Mouse (Mus musculus): ENCODE measurements around the gene Pear1. TPM values are rescaled to one million over a fixed set of nuclear protein-coding genes. Genes with fewer than 3 reads are reported as not detected.
"Not testable (repeated sequence)": the region's sequence is repeated elsewhere in the genome, so short reads cannot be mapped to it uniquely, and the experiment has no call there.

The Pear1 gene
- polyA plus RNA-seq (2012; rRNA removed) = 9.9 and 10.2 TPM in 2 replicates

DNA sequence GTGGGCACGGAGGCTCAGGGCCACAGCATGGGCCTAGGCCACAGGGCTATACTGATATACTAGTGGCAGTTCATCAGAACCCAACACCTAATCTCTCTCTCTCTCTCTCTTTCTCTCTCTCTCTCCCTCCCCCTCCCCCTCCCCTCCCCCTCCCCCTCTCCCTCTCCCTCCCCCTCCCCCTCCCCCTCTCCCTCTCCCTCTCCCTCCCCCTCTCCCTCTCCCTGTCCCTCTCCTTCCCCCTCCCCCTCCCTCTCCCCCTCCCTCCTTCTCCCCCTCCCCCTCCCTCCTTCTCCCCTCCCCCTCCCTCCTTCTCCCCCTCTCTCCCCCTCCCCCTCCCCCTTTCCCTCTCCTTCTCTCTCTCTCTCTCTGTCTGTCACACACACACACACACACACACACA lies at the start of gene Pear1:
Gene Pear1 (minus strand): TSS at position 101 of the 400 bp plus-strand sequence.
- DNase-seq (ENCODE audit: extremely low spot score in 1 of 2, low spot score in 1 of 2) = not testable (repeated sequence)

DNA sequence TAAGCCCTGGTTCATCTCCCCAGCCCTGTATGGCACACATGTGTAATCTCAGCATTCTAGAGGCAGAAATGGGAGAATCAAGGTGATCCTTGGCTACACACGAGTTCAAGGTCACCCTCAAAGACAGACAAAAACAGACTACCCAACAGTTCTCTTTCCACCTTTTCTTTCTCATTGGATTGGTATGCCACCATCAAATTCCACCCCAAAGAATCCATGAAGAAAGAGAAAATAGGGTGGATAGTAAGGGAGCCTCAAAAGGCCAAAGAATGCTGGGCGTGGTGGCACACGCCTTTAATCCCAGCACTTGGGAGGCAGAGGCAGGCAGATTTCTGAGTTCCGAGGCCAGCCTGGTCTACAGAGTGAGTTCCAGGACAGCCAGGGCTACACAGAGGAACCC lies 40.0 kb upstream of the Pear1 start:
- DNase-seq (ENCODE audit: extremely low spot score in 1 of 2, low spot score in 1 of 2) = not testable (repeated sequence)

DNA sequence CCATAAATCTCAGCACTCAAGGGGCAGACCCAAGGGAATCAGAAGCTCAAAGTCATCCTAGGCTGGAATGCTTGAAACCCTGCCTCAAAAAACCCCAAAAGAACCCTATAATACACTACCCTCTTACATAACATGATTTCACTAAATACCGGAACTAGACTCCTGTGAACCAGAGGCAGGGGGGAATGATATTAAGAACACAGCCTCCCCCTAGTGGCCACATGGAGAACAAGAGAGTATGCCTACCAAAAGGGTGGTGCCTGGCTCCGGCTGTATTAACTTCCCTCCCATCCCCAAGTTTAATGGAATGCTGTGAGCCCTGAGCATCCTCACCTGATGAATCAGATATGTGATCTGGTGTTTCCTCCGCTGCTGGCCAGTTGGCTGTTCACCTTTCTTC lies 35.7 kb upstream of the Pear1 start:
- DNase-seq (ENCODE audit: extremely low spot score in 1 of 2, low spot score in 1 of 2) = peak; percentile 64 to 85

DNA sequence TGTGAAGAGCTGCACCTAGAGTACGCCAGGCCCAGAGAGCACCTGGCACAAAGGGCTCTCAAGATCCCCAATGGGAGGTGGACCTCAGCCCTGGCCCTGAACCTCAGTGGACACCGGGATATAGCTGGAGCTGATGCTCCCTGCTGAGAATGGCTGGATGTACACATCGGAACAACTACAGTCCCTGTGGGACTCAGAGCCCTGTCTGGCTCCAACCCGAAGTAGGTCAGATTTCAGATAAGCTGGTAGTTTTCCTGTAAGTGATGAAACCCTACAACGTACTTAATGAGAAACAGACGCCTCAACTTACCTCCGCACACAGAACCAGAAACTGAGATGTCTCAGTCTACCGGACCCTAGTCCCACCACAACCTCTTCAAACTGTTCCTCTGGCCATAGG lies 33.6 kb upstream of the Pear1 start:
- DNase-seq (ENCODE audit: extremely low spot score in 1 of 2, low spot score in 1 of 2) = no peak

DNA sequence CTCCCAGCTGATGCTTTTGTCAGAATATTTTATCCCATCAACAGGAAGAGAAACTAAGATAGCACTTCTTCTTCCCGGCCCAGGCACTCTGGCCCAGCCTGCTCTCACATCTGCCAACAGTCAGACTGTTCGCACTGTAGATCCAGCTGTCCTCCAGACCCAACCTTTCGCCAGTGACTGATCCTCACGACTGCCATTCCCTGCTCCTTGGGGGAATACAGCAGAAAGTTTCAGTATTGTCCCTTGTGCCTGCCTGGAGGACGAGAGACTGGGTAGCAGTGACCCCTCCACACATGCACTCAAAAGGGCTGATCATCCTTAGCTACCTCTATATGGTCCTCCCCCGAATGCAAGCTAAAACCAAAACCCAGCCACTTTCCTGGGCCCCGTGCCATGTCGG lies 31.8 kb upstream of the Pear1 start:
- DNase-seq (ENCODE audit: extremely low spot score in 1 of 2, low spot score in 1 of 2) = no peak

DNA sequence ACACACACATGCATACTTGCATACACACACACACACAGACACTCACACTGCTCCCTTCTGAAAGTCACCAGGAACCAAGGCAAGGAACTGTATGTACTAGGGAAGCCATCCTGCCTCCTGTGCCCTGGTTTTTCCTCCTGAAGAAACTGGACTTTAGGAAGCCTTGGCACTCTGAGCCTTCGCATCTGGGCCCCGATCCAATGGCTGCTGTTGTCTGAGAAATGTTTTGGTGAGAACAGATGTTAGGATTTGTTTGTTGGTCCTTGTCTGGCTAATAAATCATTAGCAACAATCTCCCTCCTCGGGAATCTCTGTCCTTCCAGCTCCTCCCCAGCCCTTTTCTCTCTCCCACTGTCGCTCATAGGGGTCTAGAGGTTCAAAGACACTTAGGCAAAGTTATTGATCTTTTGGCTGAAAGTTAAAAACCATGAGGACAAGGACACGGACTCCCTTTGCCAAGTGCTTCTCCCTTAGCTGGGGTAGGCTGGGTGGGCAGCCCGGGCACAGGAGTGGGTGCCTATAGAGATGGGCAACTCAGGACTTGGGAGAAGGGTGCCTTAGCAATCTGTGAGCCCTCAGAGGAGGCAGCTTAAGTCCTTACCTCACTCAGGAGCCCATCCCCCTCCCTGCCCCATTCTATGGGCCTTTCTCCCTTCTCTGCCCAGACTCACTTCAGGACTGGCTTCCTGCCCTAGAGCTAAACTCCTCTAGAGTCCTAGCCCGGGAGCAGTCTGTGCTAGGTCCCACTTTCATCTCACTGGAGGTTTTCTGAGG lies 30.9 kb upstream of the Pear1 start:
- DNase-seq (ENCODE audit: extremely low spot score in 1 of 2, low spot score in 1 of 2) = no peak

DNA sequence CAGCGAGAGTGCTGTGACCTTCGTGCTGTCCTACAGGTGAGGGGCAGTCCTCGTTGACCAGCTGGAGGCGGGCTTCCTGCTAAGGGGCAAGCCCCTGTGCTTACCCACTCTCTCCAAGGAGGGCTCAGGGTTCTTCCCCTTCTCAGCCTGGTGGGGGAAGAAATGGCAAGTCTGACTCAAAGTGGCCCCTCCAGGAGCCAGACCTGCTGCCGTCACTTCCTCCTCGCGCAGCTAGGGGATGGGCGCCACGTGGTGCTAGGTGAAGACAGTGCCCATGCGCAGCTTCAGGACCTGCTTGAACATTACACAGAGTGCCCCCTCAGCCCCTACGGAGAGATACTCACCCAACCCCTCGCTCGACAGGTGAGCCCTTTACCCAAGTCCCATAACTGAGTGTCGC lies 25.0 kb upstream of the Pear1 start:
- DNase-seq (ENCODE audit: extremely low spot score in 1 of 2, low spot score in 1 of 2) = no peak

DNA sequence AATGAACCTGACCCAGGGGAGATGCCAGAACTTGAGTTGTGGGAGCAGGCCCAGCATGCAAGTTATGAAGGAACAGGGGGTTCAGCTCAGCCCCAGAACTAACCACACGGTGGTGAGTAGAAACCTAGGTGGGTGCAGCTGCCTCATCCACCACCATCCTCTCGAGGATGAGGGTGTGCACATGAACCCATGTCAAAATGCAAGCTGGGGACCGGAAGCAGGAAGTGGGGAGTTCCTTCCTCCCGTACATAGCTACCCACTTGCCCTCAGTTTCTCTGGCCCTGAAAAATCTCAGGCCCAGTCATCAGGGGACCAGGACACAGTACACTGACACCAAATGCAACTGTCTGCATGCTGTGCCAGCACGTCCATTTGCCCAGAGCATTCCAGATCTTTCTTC lies 23.6 kb upstream of the Pear1 start:
- DNase-seq (ENCODE audit: extremely low spot score in 1 of 2, low spot score in 1 of 2) = no peak

DNA sequence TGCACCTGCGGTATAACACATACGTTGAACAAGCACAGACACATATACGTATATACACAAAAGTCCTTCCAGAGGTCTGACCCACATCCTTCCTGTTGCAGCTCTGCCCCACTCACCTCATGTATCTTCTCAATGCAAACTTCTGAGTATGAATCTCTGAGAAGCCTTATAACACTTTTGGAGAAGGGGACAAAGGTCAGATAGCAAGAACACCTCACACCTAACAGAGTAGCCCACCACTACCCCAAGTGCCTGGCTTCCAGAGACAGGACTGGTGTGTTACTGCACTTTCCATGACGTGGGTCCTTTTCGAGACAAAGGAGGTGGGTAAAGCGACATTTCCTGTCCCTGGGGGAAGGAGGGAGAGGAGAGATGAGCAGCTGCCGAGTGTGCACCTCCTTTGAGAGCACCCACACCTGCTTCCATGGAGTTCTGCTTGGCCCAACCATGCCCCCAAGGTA lies 22.6 kb upstream of the Pear1 start, which contains the start of gene Sh2d2a:
Gene Sh2d2a (plus strand): TSS at position 106 of the 461 bp plus-strand sequence.
- DNase-seq (ENCODE audit: extremely low spot score in 1 of 2, low spot score in 1 of 2) = no peak

DNA sequence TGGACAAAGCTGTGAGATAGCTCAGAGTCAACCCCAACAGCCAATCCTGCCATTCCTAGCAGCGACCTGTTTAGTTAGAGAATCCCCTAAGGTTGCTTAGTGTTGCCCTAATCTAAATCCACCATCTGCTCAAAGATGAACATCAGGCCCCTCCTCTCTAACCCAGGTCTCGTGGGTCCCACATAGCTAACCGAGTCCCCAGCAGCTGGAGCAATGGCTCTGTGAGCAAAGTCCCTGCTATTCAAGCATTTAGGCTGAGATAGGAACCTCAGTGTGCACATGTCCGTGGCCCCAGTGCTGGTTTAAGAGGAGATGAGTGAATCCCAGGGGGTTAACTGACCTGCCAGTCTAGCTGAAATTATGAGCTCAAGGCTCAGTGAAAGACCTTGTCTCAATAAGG lies 22.1 kb upstream of the Pear1 start:
- no peak for DNase-seq (ENCODE audit: extremely low spot score in 1 of 2, low spot score in 1 of 2)

DNA sequence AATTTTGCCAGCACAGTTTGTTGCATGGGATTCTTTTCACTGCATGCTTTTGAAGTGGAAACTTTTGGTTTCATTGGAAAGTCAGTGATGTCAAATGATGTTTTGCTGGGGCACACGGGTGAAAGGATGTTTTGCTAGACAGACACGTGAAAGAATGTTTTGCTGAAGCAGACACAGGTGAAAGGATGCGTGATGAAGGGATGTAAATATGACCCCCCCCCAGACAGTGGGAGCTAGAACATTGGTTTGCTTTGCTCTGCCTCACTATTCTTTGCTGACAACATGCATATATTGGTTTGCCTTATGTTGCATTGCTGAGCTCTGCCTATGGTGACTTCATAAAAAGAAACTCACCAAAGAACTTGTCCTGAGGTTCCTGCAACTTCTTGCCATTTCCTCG lies 20.9 kb upstream of the Pear1 start:
- DNase-seq (ENCODE audit: extremely low spot score in 1 of 2, low spot score in 1 of 2) = no peak

DNA sequence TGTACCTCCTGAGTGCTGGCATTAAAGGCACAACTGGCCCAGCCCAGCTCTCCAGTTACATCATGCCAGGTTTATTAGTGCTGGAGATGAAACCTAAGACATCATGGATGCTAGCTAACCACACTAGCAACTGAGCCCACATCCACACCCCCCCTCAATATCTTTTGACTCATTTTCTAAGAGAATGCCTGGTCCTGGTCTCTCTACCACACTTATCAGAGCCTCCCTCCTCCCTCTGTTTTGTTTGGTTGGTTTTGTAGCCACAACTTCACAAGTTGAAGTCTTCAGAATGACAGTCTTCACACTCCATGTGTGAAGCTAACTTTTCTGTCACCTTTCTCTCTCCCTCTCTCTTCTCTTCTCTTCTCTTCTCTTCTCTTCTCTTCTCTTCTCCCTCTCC lies 16.8 kb upstream of the Pear1 start:
- DNase-seq (ENCODE audit: extremely low spot score in 1 of 2, low spot score in 1 of 2) = no peak

DNA sequence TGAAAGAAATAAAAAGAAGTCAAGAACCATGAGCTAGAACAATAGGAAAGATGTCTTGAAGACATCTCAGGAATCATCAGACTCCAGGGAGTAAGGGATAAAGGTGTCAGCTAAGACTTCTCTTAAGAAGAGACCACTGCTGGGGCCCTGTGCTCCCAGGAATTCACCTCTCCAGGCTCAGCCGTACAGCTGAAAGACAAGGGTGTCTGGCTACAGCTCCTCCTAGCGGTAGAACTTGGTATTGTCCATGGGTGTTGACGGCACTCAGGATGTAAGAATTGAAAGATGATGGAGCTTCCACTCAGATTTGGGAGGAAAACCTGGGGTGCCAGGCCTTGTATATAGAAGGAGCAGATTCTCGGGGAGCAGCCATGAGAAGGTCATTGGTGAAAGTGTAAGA lies 14.5 kb upstream of the Pear1 start:
- peak in 1 of 2 experiments; percentile 88 for DNase-seq (ENCODE audit: extremely low spot score in 1 of 2, low spot score in 1 of 2)

DNA sequence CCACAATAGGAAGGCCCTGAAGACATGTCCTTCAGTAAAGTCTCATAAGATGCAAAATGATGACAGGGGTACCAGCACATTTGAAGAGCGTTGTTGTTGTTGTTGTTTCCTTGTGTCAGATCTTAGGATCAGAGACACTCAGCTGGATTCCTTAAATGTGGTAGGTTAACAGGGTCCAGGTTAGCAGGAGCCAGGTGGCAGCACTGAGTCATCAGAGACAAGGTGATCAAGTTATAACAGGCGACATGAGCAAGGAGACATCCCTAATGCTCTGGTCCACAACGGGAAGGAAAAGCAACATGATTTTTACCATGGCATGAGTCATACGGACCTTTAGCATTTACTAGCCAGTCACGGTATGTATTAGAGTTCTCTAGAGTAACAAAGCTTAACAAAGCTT lies 9.4 kb upstream of the Pear1 start:
- no peak for DNase-seq (ENCODE audit: extremely low spot score in 1 of 2, low spot score in 1 of 2)

DNA sequence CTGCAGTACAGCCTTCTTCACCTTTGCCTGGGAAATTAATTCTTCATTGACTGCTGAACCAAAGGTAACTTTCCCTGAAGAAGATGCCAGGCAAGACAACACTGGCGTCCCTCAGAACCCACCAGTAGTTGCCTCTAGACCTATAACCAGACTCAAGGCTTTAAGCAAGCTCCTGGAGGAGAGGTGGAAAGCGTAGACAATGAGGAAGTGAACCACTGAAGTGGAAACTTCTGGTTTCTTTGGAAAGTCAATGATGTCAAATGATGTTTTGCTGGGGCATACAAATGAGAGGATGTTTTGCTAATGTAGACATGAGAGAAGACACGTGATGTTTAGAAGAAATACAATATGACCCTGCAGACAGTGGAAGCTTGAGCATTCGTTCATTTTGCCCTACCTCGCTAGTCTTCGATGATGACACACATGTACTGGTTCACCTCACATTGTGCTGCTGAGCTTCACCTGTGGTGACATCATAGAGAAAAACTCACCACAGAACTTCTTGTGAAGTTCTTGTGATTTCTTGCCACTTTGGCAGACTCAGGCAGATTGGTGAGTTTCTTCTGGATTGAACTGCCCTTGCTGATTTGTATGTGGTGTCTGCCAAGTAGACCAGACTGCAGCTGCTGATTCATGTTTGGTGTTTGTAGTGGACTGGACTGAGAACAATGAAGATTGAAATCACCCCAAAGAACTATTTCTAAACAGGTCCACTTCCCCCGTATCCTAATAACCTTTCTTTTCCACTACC lies 8.2 kb upstream of the Pear1 start:
- DNase-seq (ENCODE audit: extremely low spot score in 1 of 2, low spot score in 1 of 2) = no peak

DNA sequence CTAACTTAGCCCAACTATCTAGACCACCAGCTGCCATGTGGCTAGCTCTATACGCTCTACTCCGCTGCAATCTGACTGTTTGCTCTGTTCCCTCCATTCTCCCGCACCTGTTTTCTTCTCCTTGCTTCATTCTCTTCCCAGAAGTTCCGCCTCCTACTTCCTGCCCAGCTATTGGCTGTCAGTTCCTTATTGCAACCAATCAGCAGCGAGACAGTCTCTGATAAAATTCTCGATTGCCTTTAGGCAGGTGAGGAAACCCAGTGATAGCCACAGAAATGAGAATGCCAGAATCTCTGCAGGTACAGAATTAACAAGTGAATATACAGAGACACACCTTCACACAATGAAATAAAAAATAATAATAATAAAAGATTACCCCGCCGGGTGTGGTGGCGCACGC lies 4.9 kb upstream of the Pear1 start:
- no peak for DNase-seq (ENCODE audit: extremely low spot score in 1 of 2, low spot score in 1 of 2)

DNA sequence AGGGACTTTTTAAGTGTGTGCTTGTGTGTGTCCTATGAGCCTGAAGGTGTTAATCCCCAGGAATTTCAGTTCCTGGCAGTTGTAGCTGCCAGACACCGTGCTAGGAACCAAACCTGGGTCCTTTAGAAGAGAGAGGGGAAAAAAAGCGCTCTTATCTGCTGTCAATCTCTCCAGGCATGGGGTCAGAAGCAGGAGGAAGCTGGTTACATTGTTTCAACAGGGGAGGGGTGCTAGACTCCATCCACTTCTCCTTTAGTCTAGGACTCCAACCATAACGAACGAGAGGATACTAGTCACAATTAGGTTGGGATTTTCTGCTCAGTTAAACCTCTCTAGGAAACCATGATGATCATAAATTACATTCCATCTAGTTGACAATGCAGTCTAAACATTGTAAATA lies 4.3 kb upstream of the Pear1 start:
- DNase-seq (ENCODE audit: extremely low spot score in 1 of 2, low spot score in 1 of 2) = no peak

DNA sequence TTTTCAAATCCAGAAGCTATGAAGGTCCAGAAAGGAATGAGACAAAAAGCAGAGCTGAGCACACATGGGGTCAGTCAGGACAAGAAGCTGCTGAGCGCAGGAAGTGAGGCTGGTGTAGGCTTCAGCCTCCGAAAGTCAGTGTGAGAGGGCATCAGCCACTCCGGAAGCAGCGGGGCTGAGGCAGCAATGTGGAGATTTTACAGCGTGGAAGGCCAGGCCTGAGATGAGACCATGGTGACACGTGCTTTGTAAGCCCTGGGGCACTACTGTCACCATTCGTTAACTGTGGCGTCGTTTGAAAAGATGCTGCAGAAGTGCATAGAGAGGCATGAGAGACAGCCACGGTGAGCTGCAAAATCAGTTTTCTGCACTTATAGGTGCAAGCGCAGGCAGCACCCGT lies 5.9 kb downstream of the Pear1 start:
- DNase-seq (ENCODE audit: extremely low spot score in 1 of 2, low spot score in 1 of 2) = no peak

DNA sequence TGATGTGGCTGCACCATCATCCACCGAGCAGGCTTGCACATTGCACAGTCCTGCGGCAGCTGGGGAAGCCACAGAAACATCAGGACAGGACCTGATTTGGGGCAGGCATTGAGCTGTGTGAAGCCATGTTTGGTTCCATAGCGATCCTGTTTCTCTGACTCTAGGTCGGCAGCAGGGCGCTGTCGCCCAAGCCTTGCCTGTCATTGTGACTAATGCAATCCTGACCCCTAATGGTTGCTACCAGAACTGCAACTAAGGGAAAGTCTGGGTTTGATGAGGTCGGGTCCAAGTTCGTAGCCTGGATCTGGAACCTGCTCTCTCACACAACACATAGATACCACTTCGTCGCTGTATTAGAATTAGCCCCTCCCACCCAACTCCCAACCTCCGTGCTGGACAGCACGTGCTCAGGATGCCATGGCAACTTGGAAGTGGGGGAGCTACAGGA lies 7.4 kb downstream of the Pear1 start:
- peak; percentile 20 to 87 for DNase-seq (ENCODE audit: extremely low spot score in 1 of 2, low spot score in 1 of 2)

DNA sequence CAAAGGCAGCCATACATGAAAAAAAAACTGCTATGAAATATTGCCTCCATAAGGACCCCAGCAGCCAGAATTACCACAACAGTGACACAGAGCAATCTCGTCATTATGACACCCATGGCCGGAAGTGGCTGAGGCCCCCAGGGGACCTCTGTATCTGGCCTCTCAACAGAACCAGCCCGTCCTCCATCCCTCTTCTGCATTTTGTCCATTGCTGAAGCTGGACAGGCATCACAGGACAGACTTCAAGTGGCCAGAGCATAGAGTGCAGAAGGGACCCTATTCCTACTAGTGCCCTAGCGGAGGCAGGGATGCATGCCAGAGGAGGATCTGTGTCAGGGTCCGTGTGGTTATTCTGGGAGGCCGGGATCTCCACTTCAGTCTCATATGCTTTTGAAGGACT lies 7.9 kb downstream of the Pear1 start:
- no peak for DNase-seq (ENCODE audit: extremely low spot score in 1 of 2, low spot score in 1 of 2)

DNA sequence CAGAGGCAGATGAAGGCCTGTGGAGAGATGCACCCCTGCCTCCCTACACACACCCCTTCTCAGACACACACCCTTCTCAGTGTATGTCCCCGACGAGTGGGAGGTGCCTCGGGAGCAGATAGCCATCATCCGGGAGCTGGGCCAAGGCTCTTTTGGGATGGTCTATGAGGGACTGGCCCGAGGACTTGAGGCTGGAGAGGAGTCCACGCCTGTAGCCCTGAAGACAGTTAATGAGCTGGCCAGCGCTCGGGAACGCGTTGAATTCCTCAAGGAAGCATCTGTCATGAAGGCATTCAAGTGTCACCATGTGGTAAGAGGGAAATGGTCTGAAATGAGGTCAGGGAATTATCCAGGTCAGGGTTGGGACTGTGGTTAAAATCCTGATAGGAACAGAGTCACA lies 11.2 kb downstream of the Pear1 start:
- no peak for DNase-seq (ENCODE audit: extremely low spot score in 1 of 2, low spot score in 1 of 2)

DNA sequence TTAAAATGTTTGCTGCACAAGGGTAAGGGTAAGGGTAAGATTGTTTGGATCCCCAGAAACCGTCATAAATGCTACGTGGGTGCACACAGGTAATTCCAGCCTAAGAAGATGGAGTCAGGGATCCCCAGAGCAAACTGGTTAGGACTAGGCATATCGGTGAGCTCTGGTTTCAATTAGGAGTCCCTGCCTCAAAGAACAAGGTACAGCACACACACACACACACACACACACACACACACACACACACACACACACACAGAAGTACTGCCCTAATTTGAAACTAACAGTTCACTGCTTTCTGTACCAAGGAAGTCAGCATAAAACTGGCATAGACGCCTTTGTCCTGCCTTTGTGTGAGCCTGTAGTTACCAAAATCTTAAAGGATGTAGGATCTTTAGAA lies 11.7 kb downstream of the Pear1 start:
- DNase-seq (ENCODE audit: extremely low spot score in 1 of 2, low spot score in 1 of 2) = no peak

Measured in frontal cortex, adult 2 months (tissue).